Mouse (Mus musculus) thymus, postnatal 0 days (tissue): ENCODE measurements around the gene Gbp9. TPM values are rescaled to one million over a fixed set of nuclear protein-coding genes. Genes with fewer than 3 reads are reported as not detected.
"Not testable (repeated sequence)": the region's sequence is repeated elsewhere in the genome, so short reads cannot be mapped to it uniquely, and the experiment has no call there.

Experiments used
- DNase-seq: peaks from one replicate; pipeline ENCODE4 v3.0.0-alpha.2; 2015; ENCODE audit warnings: low spot score
- polyA plus RNA-seq: library from polyadenylated mRNA; unstranded; fragments of >200 nt; fragmentation: Nextera tagmentation; extraction: Ambion mirVana; gene quantifications from 2 replicates; pipeline ENCODE4 v1.2.1, GENCODE M21; 2015

Gbp9 gene
- 20.9 and 31.5 TPM in 2 replicates for polyA plus RNA-seq

DNA sequence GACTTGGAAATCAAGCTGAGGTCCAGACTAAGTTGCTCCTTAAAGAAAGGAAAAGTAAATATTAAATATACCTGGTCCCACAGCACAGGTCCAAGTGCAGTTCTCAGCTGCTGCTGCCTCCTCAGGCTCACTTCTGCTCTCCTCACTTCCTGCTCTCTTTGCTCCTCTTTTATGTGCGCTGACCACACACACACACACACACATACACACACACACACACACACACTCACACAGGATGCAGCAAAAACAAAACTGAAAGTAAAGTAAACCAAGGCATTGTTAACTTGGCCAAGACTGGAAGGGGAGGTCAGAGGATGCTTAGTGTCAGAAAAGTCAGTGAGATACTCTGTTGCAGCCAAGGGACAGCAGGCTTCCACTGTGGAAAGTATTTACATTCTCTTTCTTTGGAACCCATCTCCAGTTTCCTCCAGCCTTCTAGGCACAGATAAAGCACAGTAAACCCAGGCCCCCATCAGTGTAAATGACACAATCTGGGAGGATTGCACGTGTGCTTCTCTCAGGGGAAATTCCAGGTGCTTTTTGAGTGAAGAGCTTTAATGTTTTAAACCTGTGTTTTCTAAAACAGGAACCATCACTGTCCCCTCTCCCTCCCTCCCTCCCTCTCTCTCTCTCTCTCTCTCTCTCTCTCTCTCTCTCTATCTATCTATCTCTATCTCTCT is at the start of gene Gbp9, which contains the start of the genes Gbp8 and Gbp4:
TSS of gene Gbp9 (minus strand) at position 131 of the 680 bp plus-strand sequence.
TSS of gene Gbp8 (minus strand) at position 132 of the 680 bp plus-strand sequence.
TSS of gene Gbp4 (minus strand) at position 178 of the 680 bp plus-strand sequence.
- DNase-seq: peak; percentile 82

DNA sequence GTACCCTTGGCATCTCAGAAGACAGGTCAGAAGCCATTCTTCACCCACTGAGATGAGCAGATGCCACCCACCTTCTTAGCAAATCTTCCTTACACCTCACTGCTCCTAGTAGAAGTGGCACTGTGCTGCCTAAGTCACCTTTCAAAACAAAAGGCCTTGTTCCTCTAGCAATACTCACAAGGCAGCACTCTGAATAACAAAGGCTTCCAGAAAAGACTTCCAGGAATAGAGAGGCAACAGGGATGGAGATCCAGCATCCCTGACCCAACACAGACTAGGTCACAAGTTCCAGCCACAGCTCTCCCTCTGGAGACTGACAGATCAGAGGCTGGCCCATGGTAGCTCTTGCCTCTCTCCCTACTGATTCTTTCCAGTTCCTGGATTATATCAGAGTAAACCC is 42.1 kb upstream of the Gbp9 start:
- DNase-seq: no peak

DNA sequence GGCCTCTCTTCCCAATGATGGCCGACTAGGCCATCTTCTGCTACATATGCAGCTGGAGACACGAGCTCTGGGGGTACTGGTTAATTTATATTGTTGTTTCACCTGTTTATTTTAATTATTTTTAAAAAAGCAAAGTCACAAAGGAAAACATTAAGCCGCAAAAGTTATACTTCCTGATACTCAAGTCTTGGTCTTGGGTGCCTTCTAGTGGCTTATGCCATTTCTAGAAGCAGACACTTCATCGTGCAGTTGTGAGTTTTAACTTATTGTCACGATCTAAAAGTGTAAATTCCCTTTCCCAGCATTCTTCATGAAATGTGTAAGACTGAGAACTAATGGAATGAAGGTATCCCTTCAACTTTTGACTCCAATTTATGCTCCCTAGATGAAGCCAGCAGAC is 17.2 kb upstream of the Gbp9 start:
- DNase-seq: no peak

DNA sequence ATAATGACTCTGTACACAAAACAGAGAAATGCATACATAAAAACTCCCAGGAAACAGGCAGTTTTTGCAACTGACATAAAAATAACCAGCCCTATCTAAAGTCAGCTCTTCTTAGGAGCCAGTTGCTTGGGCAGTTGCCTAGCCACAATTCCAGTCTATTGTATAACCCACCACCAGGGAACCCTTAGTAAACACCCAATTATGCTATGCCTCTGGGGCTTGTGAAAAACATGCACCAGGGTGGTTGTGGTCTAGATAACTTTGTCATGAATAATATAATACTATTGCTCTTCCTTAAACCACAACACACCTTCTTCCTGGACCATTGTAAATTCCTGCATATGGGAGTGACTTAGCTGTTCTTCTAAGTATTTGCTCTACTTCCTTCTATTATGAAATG is 14.7 kb upstream of the Gbp9 start:
- no peak for DNase-seq

DNA sequence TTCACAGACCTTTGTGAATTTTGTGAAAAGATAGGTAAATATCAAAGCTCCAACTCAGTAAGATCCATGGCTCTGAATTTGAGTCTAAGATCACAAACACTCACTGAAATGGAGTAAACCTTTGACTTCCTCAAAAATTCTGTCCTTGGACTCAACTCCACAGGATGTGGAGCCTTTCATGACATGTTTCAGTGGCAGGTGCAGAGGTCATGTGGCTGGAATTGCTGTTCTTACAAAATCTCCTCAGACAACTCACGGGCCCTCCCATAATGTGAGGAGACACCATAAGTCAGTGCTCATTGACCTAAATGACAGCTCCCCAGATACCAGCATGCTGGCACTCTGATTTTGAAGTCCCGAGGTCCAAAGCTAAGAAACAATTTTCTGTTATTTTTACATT is 8.7 kb upstream of the Gbp9 start:
- DNase-seq: not testable (repeated sequence)

DNA sequence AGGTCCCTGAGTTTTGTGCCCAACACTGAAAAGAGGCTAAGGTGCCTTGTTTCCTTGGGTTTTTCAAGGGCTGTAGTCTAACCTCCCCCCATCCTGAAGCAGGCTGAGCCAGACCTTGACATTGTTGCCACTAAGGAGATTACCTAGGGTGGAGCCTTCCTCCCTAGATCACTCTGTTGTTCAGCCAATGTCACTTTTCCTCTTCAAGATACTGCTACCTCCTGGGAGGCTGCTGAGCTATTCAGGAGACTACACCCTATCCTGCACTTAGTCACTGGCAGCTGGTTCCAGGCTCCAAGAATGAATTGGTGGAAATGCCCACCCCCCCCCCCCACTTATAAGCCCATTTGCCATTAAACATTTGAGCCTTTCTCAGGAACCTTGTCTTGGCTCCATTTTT is 7.1 kb upstream of the Gbp9 start:
- DNase-seq: no peak

DNA sequence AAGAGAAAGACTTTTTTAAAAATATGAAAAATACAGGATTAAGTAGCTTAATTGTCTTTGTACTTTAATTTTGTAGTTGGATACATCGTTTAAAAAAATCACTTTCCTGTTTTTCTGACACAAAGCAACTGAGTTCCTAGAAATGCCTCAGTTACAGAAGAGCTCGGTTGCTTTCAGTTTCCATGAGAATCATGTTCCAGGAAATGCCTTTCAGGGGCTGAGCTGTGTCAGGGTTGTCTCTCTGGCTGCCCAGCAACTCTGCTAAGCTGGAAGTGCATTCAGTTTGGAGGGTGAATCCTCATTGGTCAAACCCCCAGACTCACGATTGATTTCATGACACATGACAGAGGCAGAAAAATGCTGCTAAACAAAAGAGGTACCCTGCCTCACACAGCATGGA is 6.4 kb upstream of the Gbp9 start:
- not testable (repeated sequence) for DNase-seq

DNA sequence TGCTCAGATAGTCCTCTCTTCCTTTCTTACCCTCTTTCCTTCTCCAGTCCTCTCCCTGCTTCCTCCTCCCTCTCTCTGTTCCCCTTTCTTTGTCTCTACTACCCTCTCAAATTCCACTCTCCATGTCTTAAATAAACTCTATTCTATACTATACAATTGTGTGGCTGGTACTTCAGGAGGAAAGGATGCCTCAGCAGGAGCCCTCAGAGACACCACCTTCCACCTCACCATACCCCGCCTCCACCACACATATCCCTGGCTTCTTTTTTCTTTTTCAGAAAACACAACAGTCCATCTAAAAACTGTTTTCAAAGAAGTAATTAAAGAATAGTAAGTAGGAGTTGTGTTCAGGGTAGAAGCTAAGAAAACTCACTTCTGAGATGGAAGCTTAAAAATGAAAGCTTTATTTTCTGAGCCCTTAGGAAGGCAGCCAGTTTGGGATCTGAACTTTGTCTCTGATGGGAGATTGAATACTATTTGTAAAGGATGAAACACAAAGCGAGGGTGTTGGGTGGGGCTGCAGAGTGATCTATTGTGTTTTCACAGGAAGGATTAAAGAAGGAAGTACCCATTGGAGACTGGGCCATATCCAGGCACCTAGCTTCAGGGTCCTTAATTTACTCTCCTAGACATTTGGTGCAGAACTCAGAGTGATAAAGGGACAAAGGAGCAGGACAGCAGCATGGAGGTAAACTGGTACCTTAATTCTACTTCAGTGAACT is 911 bp upstream of the Gbp9 start:
- not testable (repeated sequence) for DNase-seq

DNA sequence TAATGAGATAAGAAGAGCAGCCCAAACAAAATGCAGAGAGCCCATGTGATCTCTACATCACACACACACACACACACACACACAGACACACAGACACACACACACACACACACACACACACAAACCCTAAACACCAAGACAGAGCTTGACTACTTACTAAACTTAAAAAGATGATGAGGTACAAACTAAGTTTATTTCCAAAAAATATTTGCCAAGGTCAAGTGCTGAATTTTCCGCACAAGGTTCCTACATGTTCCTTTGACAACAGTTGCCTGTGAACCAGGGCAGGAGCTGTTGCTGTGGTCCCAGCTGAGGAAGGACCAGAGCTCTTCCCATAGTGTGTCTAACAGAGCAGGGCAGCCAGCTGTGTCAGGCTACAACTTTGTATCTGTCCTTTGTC is 433 bp downstream of the Gbp9 start:
- peak; percentile 27 for DNase-seq

DNA sequence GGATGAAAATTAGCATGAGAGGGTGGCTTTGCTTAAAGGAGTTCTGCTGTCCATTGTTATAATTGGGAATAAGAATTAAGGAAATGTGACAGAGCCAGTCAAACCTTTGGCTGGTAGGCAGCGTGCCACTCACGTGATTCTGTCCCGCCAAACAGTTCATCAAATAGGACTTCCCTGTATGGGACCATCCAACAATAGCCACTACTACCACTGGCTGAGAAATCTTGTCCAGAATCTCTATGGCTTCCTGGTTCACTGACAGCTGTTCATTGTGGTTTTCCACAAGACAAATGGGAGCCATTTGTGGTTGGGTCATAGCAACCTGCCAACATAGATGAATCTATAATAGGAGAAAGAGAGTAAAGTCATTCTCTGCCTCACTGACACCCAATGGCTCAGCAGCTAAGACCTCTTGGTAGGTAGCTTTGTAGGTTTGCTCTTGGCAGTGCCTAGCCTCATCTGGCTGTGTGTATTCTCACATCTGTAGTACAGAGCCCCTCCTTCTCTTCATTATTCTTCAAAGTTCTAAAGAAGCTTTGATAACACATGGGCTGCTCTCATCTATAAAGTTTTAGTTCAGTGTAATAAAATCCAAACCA is 2.5 kb downstream of the Gbp9 start:
- not testable (repeated sequence) for DNase-seq

DNA sequence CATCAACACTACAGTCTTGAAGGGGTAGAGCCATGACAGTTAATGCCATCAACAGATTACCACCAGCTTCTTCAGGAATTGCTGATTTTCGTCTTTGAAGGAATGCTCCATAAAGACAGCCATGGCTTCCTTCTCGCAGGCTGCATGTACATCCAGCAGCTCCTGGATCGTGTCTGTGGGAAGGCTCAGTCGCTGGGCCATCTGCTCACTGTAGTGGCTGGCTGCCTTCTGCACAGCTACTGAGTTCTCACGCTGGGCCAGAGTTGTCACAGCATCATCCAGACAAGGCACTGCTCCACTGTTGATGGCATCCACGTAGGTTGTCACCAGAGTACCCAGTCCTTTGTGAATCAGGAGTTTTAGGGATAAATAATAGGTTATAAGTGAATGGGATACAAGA is 17.6 kb downstream of the Gbp9 start:
- not testable (repeated sequence) for DNase-seq

DNA sequence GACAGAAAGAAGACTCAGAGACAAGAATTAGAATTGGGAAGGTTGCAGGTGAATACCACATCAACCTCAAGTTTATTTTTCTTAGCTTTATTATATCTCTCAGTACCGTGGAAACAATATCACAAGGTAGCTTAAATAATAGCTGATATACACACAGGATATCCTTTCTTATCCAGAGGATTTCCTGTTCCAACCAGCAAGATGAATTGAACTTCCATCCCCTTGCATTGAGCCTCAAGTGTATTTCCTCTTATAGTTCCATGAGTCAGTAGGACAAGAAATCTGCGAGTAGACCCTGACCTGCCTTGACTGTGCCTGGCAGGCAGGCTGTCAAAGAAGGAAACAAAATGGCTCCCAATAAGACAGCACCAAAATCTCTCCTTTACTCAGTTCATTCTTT is 23.6 kb downstream of the Gbp9 start:
- no peak for DNase-seq

DNA sequence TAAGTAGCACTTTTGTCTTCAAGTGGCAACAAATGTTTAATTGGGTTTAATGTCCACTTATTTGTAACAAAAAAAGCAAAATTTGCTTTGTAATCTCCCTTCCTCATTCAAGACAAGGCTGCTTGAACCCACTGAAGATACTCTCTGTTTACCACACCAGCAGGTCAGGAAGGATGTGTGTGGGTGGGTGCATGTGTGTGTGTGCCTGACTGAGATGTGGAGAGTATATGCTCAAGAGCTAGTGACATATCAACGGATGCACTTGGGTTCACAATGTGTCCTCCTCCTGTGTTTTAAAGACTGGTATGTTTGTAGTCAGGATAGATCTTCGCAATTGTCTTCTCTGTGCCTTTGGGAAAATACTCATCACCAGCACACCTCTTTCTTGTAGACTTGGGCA is 24.6 kb downstream of the Gbp9 start:
- DNase-seq: peak; percentile 56

DNA sequence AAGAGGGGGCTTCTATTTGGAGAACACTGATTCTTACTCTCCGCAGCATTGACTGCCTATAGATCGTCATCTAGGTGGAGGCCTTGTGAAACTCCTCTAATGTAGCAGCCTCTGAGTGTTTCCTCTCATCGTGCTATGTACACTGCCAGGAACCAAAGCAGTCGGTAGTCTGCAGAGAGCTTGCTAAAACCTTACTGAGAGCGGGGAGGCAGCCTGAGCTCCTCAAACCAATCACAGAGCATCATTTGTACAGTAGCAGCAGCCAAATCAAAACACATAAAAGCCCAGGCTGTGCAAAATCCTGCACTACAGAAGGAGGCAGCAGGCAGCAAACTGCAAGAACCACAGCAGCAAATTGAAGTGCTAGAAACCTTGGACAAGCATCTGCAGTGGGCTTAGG is 25.7 kb downstream of the Gbp9 start:
- DNase-seq: no peak

DNA sequence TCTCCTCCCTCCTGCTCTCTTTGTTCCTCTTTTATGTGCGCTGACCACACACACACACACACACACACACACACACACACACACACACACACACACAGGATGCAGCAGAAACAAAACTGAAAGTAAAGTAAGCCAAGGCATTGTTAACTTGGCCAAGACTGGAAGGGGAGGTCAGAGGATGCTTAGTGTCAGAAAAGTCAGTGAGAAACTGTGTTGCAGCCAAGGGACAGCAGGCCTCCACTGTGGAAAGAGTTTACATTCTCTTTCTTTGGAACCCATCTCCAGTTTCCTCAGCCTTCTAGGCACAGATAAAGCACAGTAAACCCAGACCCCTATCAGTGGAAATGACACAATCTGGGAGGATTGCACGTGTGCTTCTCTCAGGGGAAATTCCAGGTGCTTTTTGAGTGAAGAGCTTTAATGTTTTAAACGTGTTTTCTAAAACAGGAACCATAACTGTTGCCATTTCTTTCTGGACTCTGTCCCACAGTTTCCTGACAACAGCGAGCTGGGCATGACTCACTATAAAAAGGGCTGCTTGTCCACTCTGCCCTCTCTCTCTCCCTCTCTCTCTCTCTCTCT is 29.0 kb downstream of the Gbp9 start:
- DNase-seq: peak; percentile 58

DNA sequence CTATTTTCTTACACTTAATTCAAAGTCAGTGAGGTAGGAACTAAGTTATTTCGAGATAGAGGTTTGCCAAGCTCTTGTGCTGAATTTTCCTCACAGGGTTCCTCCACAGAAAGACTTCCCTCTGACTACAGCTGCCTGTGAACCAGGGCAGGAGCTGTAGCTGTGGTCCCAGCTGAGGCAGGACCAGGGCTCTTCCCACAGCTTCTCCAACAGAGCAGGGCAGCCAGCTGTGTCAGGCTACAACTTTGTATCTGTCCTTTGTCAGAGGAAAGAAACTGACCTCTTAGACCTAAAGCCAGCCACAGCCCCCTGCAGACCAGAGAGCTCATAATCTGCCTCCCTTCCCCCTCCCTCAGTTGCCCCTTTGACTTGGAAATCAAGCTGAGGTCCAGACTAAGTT is 29.6 kb downstream of the Gbp9 start:
- DNase-seq: peak; percentile 21

DNA sequence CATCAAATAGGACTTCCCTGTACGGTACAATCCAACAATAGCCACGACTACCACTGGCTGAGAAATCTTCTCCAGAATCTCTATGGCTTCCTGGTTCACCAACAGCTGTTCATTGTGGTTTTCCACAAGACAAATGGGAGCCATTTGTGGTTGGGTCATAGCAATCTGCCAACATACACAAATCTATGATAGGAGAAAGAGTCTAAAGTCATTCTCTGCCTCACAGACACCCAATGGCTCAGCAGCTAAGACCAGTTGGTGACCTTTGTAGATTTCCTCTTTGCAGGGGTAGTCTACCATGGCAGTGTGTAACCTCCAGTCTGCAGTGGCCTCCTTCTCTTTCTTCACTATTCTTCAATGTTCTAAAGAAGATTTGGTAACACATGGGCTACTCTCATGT is 33.6 kb downstream of the Gbp9 start:
- not testable (repeated sequence) for DNase-seq

DNA sequence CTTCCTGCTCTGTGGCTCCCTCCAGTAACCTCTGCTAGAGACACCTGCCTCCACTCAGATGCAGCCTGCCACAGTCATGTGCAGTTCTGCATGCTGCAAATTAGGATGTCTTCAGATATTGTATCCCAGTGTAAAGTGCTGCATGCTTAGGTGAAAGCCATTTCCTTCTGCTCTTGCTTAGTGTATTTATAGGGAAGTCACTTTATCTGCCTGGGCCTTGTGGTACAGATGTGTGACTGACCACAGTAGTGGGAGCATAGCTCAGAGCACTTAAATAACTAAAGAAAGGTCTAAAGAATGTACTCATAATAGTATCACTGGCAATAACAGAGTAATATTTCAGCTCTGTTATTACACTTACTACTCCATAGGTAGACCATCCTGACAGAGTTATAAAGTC is 57.4 kb downstream of the Gbp9 start:
- peak; percentile 37 for DNase-seq

DNA sequence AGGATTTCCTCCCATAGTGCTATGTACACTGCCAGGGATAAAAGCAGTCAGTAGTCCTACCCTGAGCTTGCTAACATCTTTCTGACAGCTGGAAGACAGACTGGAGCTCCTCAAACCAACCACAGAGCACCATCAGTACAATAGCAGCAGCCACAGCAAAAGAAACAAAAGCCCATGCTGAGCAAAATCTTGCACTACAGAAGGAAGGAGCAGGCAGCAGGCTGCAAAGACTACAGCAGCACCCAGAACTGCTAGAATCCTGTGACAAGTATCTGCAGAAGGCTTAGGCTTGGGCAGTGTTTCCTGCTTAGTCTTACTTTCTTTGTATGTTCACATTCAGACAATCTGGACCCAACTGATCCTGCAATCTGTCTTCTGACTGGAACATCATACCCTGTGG is 71.0 kb downstream of the Gbp9 start:
- peak; percentile 70 for DNase-seq

DNA sequence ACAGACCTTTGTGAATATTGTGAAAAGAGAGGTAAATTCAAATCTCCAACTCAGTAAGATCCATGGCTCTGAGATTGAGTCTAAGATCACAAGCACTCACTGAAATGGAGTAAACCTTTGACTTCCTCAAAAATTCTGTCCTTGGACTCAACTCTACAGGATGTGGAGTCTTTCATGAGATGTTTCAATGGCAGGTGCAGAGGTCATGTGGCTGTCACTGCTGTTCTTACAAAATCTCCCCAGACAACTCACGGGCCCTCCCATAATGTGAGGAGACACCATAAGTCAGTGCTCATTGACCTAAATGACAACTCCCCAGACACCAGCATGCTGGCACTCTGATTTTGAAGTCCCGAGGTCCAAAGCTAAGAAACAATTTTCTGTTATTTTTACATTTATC is 74.9 kb downstream of the Gbp9 start:
- DNase-seq: peak; percentile 65

DNA sequence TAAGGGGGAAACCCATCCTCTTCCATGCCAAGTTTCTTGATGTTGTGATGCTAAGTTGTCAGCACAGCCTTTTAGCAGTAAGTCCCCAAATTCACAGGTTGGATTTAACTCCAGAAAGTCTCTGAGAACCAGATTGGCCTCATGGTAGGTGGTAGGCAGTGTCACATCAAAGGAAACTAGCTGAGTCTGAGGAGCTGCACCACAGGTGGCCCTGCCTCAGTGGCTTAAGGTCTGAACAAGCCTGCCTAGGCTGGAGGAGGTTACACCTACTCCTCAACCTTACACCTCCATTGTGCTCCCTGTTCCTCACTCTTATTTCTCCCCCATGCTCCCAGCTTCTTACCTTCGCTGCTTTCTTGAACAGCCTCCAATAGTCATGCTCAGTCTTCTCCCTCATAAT is 76.0 kb downstream of the Gbp9 start:
- peak; percentile 50 for DNase-seq

DNA sequence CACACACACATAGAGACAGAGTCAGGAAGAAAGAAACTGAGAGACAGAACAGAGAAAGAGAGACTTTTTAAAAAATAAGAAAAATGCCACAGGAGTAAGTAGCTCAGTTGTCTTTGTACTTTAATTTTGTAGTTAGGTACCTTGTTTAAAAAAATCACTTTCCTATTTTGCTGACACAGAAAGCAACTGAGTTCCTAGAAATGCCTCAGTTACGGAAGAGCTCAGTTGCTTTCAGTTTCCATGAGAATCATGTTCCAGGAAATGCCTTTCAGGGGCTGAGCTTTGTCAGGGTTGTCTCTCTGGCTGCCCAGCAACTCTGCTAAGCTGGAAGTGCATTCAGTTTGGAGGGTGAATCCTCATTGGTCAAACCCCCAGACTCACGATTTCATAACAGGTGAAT is 76.9 kb downstream of the Gbp9 start:
- not testable (repeated sequence) for DNase-seq
